Comparison of ENCODE assay signal across 8 mouse cellular contexts in the genomic region with DNA sequence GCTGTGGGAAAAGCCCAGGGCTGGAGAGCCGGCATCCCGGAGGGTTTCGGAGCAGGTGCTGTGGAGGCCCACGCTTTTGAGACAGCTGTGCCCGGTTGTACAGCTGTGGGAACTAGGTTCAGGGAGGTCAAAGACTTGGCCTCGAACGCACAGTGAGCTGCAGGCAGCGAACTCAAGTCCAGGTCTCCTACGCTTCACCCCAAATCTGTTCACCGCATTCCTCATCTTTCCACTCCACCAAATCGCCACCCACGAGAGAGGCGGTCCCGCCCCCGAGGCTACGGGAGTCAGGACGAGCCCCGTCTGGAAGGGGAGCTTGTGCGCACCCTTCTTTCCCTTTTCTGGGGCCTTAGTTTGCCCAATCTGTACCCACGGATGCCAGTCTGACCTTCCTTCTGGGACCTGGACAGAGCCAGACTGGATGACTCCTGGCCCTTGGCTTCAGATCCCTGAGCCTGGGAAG. TPM values are rescaled to one million over a fixed set of nuclear protein-coding genes. Genes with fewer than 3 reads are reported as not detected.
A peak's percentile ranks its signal among the peaks of the same experiment; 100 is the strongest.
DNase-seq lines count a peak whose midpoint lies in the region; ATAC-seq and TF ChIP-seq lines count a peak whose summit lies in the region.

No protein-coding gene starts in this region.

- H3K9me3 ChIP-seq in forebrain, embryonic 16.5 days (ENCODE audit: control insufficient read depth, low read length): no peaks in the 10 kb centered on the region

- intact Hi-C loops in heart, adult 2 months (cut with DNase I): loop anchor here (1.0 to 5.0 kb wide), 4 partner anchors 43 to 197 kb away; partner anchors contain the start of genes Morc2a and Pik3ip1
- intact Hi-C loops in left cerebral cortex, postnatal 10 days (cut with DNase I): no loop called here

- peaks cover 6% of the 10 kb centered on the region; the same call in 1 of the 2 replicates for H3K79me2 ChIP-seq in heart, adult 2 months (replicated peaks; ENCODE audit: control insufficient read depth, insufficient read depth, low read length)

- H3K4me1 ChIP-seq in heart, adult 2 months (ENCODE audit: control insufficient read depth, insufficient read depth, low read length): peaks cover 8% of the 10 kb centered on the region
- peaks cover 22% of the 10 kb centered on the region for H3K4me1 ChIP-seq in forebrain, embryonic 16.5 days (replicated peaks; ENCODE audit: control insufficient read depth, insufficient read depth, low read length)

- peak overlapping the region; percentile 81 for H3K4me2 ChIP-seq in forebrain, embryonic 16.5 days (ENCODE audit: low read length)

- TF ChIP-seq EP300 in heart, adult 2 months (IDR thresholded peaks at IDR 0.05; ENCODE audit: insufficient read depth, low read depth, low read length): no peak

- ATAC-seq in forebrain, embryonic 16.5 days: no peak; the same call in 1 of the 2 replicates
- ATAC-seq in megakaryocyte progenitor cell, adult 5-6 weeks (replicated peaks; ENCODE audit: poor library complexity): peak; percentile 26

- peak overlapping the region; percentile 65 for H3K4me3 ChIP-seq in heart, adult 2 months
- H3K4me3 ChIP-seq in forebrain, embryonic 16.5 days (replicated peaks; ENCODE audit: low read length): peak overlapping the region; percentile 75

- peak overlapping the region; percentile 90 for H3K27ac ChIP-seq in heart, adult 2 months
- peak overlapping the region; percentile 82 for H3K27ac ChIP-seq in forebrain, embryonic 16.5 days (ENCODE audit: low read length)

- no peak for TF ChIP-seq CTCF in heart, adult 2 months (IDR thresholded peaks at IDR 0.05)

- no peak for TF ChIP-seq POLR2A in heart, adult 2 months (IDR thresholded peaks at IDR 0.05; ENCODE audit: insufficient read depth, low read depth, low read length)

- H3K36me3 ChIP-seq in heart, adult 2 months (ENCODE audit: control insufficient read depth, insufficient read depth, low read length): no peaks in the 10 kb centered on the region; the same call in 1 of the 2 replicates
- no peaks in the 10 kb centered on the region for H3K36me3 ChIP-seq in forebrain, embryonic 16.5 days (ENCODE audit: control insufficient read depth, insufficient read depth)

- 0% methylated on average over 20 of the region's 20 CpGs for WGBS in heart, adult 2 months
- WGBS in forebrain, embryonic 16.5 days: under 1% methylated on average over 20 of the region's 20 CpGs

- peak overlapping the region; percentile 86 for H3K9ac ChIP-seq in heart, adult 2 months (ENCODE audit: low read depth, low read length)
- H3K9ac ChIP-seq in forebrain, embryonic 16.5 days (replicated peaks; ENCODE audit: low read depth, low read length): peak overlapping the region; percentile 81

- DNase-seq in heart, adult 2 months: no peak
- DNase-seq in heart, adult 11 months: no peak
- peak; percentile 54 for DNase-seq in 3T3-L1 (ENCODE audit: low read depth, low spot score)
- peak; percentile 62 for DNase-seq in adrenal gland, postnatal 25 days
- peak; percentile 9 to 71 for DNase-seq in left cerebral cortex, postnatal 10 days (ENCODE audit: extremely low spot score in 1 of 2, low spot score in 2 of 2)
- no peak for DNase-seq in frontal cortex, postnatal 14 days (ENCODE audit: low spot score in 2 of 2)

- H3K27me3 ChIP-seq in heart, adult 2 months (ENCODE audit: control insufficient read depth, insufficient read depth, low read length): no peaks in the 10 kb centered on the region
- H3K27me3 ChIP-seq in forebrain, embryonic 16.5 days (replicated peaks; ENCODE audit: control insufficient read depth, insufficient read depth, low read length): no peaks in the 10 kb centered on the region

RNA-seq across cellular contexts. Expression of gene Rnf185, which starts 0.4 kb away (rescaled TPM):
- total RNA-seq in heart, adult 2 months (2021): 10 to 100 TPM; 19.9 to 21.6 TPM
- polyA plus RNA-seq in heart, adult 2 months (2012; rRNA removed): 23.0 and 35.2 TPM in 2 replicates
- 34.3 and 45.8 TPM in 2 replicates for total RNA-seq in adrenal gland, postnatal 25 days (2021)
- 42.6 and 43.2 TPM in 2 replicates for polyA plus RNA-seq in forebrain, embryonic 16.5 days (2015; fragmentation: Nextera tagmentation; extraction: Ambion mirVana)
- 10 to 100 TPM; 22.2 TPM for total RNA-seq in left cerebral cortex, postnatal 10 days (2021)
- total RNA-seq in megakaryocyte progenitor cell, adult 5-6 weeks (2015): 16.3 and 17.6 TPM in 2 replicates
- 8.8 and 15.3 TPM in 2 replicates for total RNA-seq in megakaryocyte progenitor cell, adult 5-6 weeks (2017)

RNA-seq across cellular contexts. Expression of gene Pla2g3, which starts 36.4 kb away (rescaled TPM):
- under 1 TPM in 1 of 2 experiments, not detected in 1; 0.09 TPM for total RNA-seq in heart, adult 2 months (2021)
- 0.23 and 0.25 TPM in 2 replicates for polyA plus RNA-seq in heart, adult 2 months (2012; rRNA removed)
- 0.18 and 0.33 TPM in 2 replicates for total RNA-seq in adrenal gland, postnatal 25 days (2021)
- polyA plus RNA-seq in forebrain, embryonic 16.5 days (2015; fragmentation: Nextera tagmentation; extraction: Ambion mirVana): 0.89 and 1.0 TPM in 2 replicates
- total RNA-seq in left cerebral cortex, postnatal 10 days (2021): 10 to 100 TPM in 1 of 2 experiments, 1 to 10 TPM in 1; 6.9 to 19.4 TPM
- total RNA-seq in megakaryocyte progenitor cell, adult 5-6 weeks (2015): not detected in 2 replicates
- total RNA-seq in megakaryocyte progenitor cell, adult 5-6 weeks (2017): 0.10 TPM in 1 of 2 replicates, not detected in the other

RNA-seq across cellular contexts. Expression of gene Limk2, which starts 42.7 kb away (rescaled TPM):
- 10 to 100 TPM; 16.4 to 17.1 TPM for total RNA-seq in heart, adult 2 months (2021)
- polyA plus RNA-seq in heart, adult 2 months (2012; rRNA removed): 39.5 and 41.8 TPM in 2 replicates
- 27.1 and 44.5 TPM in 2 replicates for total RNA-seq in adrenal gland, postnatal 25 days (2021)
- polyA plus RNA-seq in forebrain, embryonic 16.5 days (2015; fragmentation: Nextera tagmentation; extraction: Ambion mirVana): 110 and 127 TPM in 2 replicates
- total RNA-seq in left cerebral cortex, postnatal 10 days (2021): 100 to 1,000 TPM; 123 to 126 TPM
- 16.9 and 17.0 TPM in 2 replicates for total RNA-seq in megakaryocyte progenitor cell, adult 5-6 weeks (2015)
- total RNA-seq in megakaryocyte progenitor cell, adult 5-6 weeks (2017): 20.1 and 30.0 TPM in 2 replicates

RNA-seq across cellular contexts. Expression of gene Inpp5j, which starts 52.9 kb away (rescaled TPM):
- total RNA-seq in heart, adult 2 months (2021): 10 to 100 TPM; 23.4 to 23.6 TPM
- polyA plus RNA-seq in heart, adult 2 months (2012; rRNA removed): 20.1 and 22.2 TPM in 2 replicates
- total RNA-seq in adrenal gland, postnatal 25 days (2021): 0.90 and 1.3 TPM in 2 replicates
- polyA plus RNA-seq in forebrain, embryonic 16.5 days (2015; fragmentation: Nextera tagmentation; extraction: Ambion mirVana): 2.9 and 4.9 TPM in 2 replicates
- total RNA-seq in left cerebral cortex, postnatal 10 days (2021): 10 to 100 TPM; 34.7 to 40.4 TPM
- total RNA-seq in megakaryocyte progenitor cell, adult 5-6 weeks (2015): 1.3 and 1.5 TPM in 2 replicates
- total RNA-seq in megakaryocyte progenitor cell, adult 5-6 weeks (2017): 0.17 and 0.21 TPM in 2 replicates

Comparison
In these comparisons a context has a peak if more than half of its experiments do, and no peak if none do; other contexts are left out.
1. DNase-seq: peak in 3T3-L1 (single experiment), adrenal gland, postnatal 25 days (single experiment) and left cerebral cortex, postnatal 10 days (2 of 2); none in heart, adult 2 months (0 of 2), heart, adult 11 months (single experiment) and frontal cortex, postnatal 14 days (0 of 2).